Mouse (Mus musculus) kidney, adult 18-20 months (tissue): ENCODE measurements around the gene Gcc2.
"Not testable (repeated sequence)": the region's sequence is repeated elsewhere in the genome, so short reads cannot be mapped to it uniquely, and the experiment has no call there.

Experiments used
- DNase-seq: peaks from one replicate; pipeline ENCODE4 v3.0.0; 2021

The Gcc2 gene

GRCm38 (mm10) chr10:58255213-58255892 is at the start of gene Gcc2:
Gcc2 (plus strand) TSS chr10:58255497.
- peak; percentile 93 for DNase-seq

GRCm38 (mm10) chr10:58205986-58206385 is 49.3 kb upstream of the Gcc2 start:
- DNase-seq: no peak

GRCm38 (mm10) chr10:58206639-58207404 is 48.5 kb upstream of the Gcc2 start:
- DNase-seq: no peak

- DNase-seq: no peak
Observed at GRCm38 (mm10) chr10:58209710-58210467, 45.4 kb upstream of the Gcc2 start.

- DNase-seq: no peak
Observed at GRCm38 (mm10) chr10:58210514-58210913, 44.8 kb upstream of the Gcc2 start.

- no peak for DNase-seq
Observed at GRCm38 (mm10) chr10:58211213-58211612, 44.1 kb upstream of the Gcc2 start.

- no peak for DNase-seq
Observed at GRCm38 (mm10) chr10:58212230-58212629, 43.1 kb upstream of the Gcc2 start.

- no peak for DNase-seq
Observed at GRCm38 (mm10) chr10:58214497-58214896, 40.8 kb upstream of the Gcc2 start.

GRCm38 (mm10) chr10:58214934-58215333 is 40.4 kb upstream of the Gcc2 start:
- DNase-seq: no peak

- DNase-seq: no peak
Observed at GRCm38 (mm10) chr10:58215353-58215752, 39.9 kb upstream of the Gcc2 start.

- no peak for DNase-seq
Observed at GRCm38 (mm10) chr10:58217366-58217765, 37.9 kb upstream of the Gcc2 start.

- no peak for DNase-seq
Observed at GRCm38 (mm10) chr10:58220726-58221125, 34.6 kb upstream of the Gcc2 start.

- DNase-seq: not testable (repeated sequence)
Observed at GRCm38 (mm10) chr10:58221571-58221970, 33.7 kb upstream of the Gcc2 start.

- DNase-seq: not testable (repeated sequence)
Observed at GRCm38 (mm10) chr10:58223161-58223560, 32.1 kb upstream of the Gcc2 start.

- peak; percentile 63 for DNase-seq
Observed at GRCm38 (mm10) chr10:58223972-58224805, 31.1 kb upstream of the Gcc2 start.

- not testable (repeated sequence) for DNase-seq
Observed at GRCm38 (mm10) chr10:58224827-58225785, 30.2 kb upstream of the Gcc2 start, which contains the start of gene AW822073. AW822073 (minus strand) TSS chr10:58224930.

GRCm38 (mm10) chr10:58226357-58226756 is 28.9 kb upstream of the Gcc2 start:
- DNase-seq: not testable (repeated sequence)

GRCm38 (mm10) chr10:58227798-58228197 is 27.5 kb upstream of the Gcc2 start:
- not testable (repeated sequence) for DNase-seq

GRCm38 (mm10) chr10:58230021-58230420 is 25.3 kb upstream of the Gcc2 start:
- not testable (repeated sequence) for DNase-seq

GRCm38 (mm10) chr10:58231088-58231487 is 24.2 kb upstream of the Gcc2 start:
- DNase-seq: not testable (repeated sequence)
